Mouse (Mus musculus): ENCODE data around the gene Slc46a2. TPM values are rescaled to one million over a fixed set of nuclear protein-coding genes. Genes with fewer than 3 reads are reported as not detected.

Slc46a2 gene
- polyA plus RNA-seq, 1 experiment from 2014 or later: 0.06 TPM

DNA sequence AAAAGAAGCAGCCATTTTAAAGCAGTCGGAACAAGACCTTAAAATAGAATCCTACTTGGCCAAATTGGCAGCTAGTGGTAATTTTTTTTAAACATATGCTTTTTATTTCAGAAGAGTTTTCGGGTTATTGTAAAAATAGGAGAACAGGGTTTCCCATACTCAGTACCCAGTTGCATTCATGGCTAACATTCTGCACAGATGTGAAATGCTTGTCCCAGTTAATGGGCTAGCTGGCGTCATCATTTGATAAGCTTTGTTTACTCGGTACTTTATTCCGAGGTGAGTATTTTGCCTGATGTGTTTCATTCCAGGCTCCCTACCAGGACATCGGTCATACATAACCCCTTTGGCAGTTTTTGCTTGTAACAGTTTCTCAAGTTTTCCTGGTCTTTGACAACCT, 44.4 kb downstream of the Slc46a2 start:
- ATAC-seq: no peak
- WGBS: 83% methylated on average over 6 of the region's 6 CpGs

DNA sequence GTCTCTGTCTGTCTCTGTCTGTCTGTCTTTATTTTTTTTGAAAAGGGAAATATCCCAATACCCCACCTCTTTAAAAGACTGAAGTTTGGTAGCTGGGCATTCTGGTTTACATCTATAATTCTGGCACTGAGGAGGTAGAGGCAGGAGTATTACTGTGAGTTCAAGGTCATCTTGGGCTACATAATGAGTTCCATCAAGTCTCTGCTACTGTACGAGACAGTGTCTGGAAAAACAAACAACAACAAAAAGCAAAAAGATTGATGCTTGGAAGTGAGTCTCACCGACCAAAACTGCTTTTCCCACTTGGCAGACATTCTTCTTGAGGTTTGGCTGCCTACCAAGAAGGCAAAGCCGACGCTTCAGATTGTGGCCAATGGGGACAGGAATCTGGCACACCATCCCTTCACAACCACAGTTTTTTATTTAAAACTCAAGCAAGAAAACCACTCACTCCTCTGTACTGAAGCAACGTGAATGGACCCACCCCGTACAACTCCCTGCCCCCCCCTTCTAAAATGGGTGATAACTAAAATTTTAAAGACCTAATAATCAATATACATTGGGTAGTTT, 45.3 kb downstream of the Slc46a2 start:
- Histone ChIP-seq H3K27ac (ENCODE audit: low read depth, low read length) (0 out of 2 replicates have a peak overlapping the region, but pooled peaks have one; percentile 27), H3K4me2 (ENCODE audit: low read length) (no peak overlapping the region), H3K4me3 (ENCODE audit: low read length) (no peak overlapping the region), H3K4me1 (ENCODE audit: control insufficient read depth, insufficient read depth, low read depth, low read length) (peaks cover 3% of the 10 kb centered on the region; the same call in 1 of the 2 replicates), H3K27me3 (replicated peaks; ENCODE audit: control insufficient read depth, insufficient read depth, low read length) (no peaks in the 10 kb centered on the region), H3K36me3 (ENCODE audit: control insufficient read depth, insufficient read depth, low read length) (no peaks in the 10 kb centered on the region), H3K9ac (ENCODE audit: low read depth, low read length) (no peak overlapping the region), H3K9me3 (ENCODE audit: control insufficient read depth, low read length) (no peaks in the 10 kb centered on the region)
- no peak for ATAC-seq
- 52% methylated on average over 6 of the region's 6 CpGs for WGBS

More for the DNA sequence above, 44.4 kb downstream of the Slc46a2 start:
- H3K9me3 ChIP-seq (ENCODE audit: control insufficient read depth, low read length): no peaks in the 10 kb centered on the region
- no peak overlapping the region for H3K27ac ChIP-seq (ENCODE audit: low read depth, low read length)
- no peaks in the 10 kb centered on the region for H3K27me3 ChIP-seq (replicated peaks; ENCODE audit: control insufficient read depth, insufficient read depth, low read length)
- H3K4me2 ChIP-seq (ENCODE audit: low read length): no peak overlapping the region
- H3K36me3 ChIP-seq (ENCODE audit: control insufficient read depth, insufficient read depth, low read length): no peaks in the 10 kb centered on the region
- H3K9ac ChIP-seq (ENCODE audit: low read depth, low read length): no peak overlapping the region
- no peak overlapping the region for H3K4me3 ChIP-seq (ENCODE audit: low read length)
- peaks cover 3% of the 10 kb centered on the region; the same call in 1 of the 2 replicates for H3K4me1 ChIP-seq (ENCODE audit: control insufficient read depth, insufficient read depth, low read depth, low read length)

- no peaks in the 10 kb centered on the region for H3K9me3 ChIP-seq (ENCODE audit: control insufficient read depth, low read length)
- H3K27me3 ChIP-seq (replicated peaks; ENCODE audit: control insufficient read depth, insufficient read depth, low read length): no peaks in the 10 kb centered on the region
- no peak overlapping the region for H3K4me2 ChIP-seq (ENCODE audit: low read length)
- H3K27ac ChIP-seq (ENCODE audit: low read depth, low read length): no peak overlapping the region
- WGBS: 85% methylated on average over 11 of the region's 11 CpGs
- H3K9ac ChIP-seq (ENCODE audit: low read depth, low read length): no peak overlapping the region
- H3K4me1 ChIP-seq (ENCODE audit: control insufficient read depth, insufficient read depth, low read depth, low read length): peaks cover 3% of the 10 kb centered on the region; the same call in 1 of the 2 replicates
- H3K4me3 ChIP-seq (ENCODE audit: low read length): no peak overlapping the region
- ATAC-seq: no peak
- no peaks in the 10 kb centered on the region for H3K36me3 ChIP-seq (ENCODE audit: control insufficient read depth, insufficient read depth, low read length)
Measured at GRCm38 (mm10) chr4:59868086-59868485, 46.8 kb downstream of the Slc46a2 start.

GRCm38 (mm10) chr4:59863869-59864268, 51.0 kb downstream of the Slc46a2 start:
- no peak overlapping the region for H3K4me3 ChIP-seq (ENCODE audit: low read length)

GRCm38 (mm10) chr4:59862335-59862734, 52.5 kb downstream of the Slc46a2 start:
- H3K4me1 ChIP-seq (ENCODE audit: control insufficient read depth, insufficient read depth, low read depth, low read length): peaks cover 2% of the 10 kb centered on the region
- no peaks in the 10 kb centered on the region for H3K27me3 ChIP-seq (replicated peaks; ENCODE audit: control insufficient read depth, insufficient read depth, low read length)
- no peak overlapping the region for H3K9ac ChIP-seq (ENCODE audit: low read depth, low read length)
- H3K36me3 ChIP-seq (ENCODE audit: control insufficient read depth, insufficient read depth, low read length): no peaks in the 10 kb centered on the region
- no peak overlapping the region for H3K27ac ChIP-seq (ENCODE audit: low read depth, low read length)
- no peaks in the 10 kb centered on the region for H3K9me3 ChIP-seq (ENCODE audit: control insufficient read depth, low read length)
- no peak for ATAC-seq
- no peak overlapping the region for H3K4me3 ChIP-seq (ENCODE audit: low read length)
- H3K4me2 ChIP-seq (ENCODE audit: low read length): no peak overlapping the region
- 74% methylated on average over 1 of the region's 1 CpGs for WGBS

More at GRCm38 (mm10) chr4:59863869-59864268, 51.0 kb downstream of the Slc46a2 start:
- H3K4me2 ChIP-seq (ENCODE audit: low read length): no peak overlapping the region
- H3K9me3 ChIP-seq (ENCODE audit: control insufficient read depth, low read length): no peaks in the 10 kb centered on the region
- no peaks in the 10 kb centered on the region for H3K27me3 ChIP-seq (replicated peaks; ENCODE audit: control insufficient read depth, insufficient read depth, low read length)
- peaks cover 2% of the 10 kb centered on the region for H3K4me1 ChIP-seq (ENCODE audit: control insufficient read depth, insufficient read depth, low read depth, low read length)
- no peaks in the 10 kb centered on the region for H3K36me3 ChIP-seq (ENCODE audit: control insufficient read depth, insufficient read depth, low read length)
- ATAC-seq: no peak
- H3K9ac ChIP-seq (ENCODE audit: low read depth, low read length): no peak overlapping the region
- H3K27ac ChIP-seq (ENCODE audit: low read depth, low read length): no peak overlapping the region
- 82% methylated on average over 6 of the region's 6 CpGs for WGBS

GRCm38 (mm10) chr4:59861871-59862270, 53.0 kb downstream of the Slc46a2 start:
- no peaks in the 10 kb centered on the region for H3K36me3 ChIP-seq (ENCODE audit: control insufficient read depth, insufficient read depth, low read length)
- ATAC-seq: 0 out of 2 replicates have a peak, but pooled peaks have one; percentile 24
- H3K4me1 ChIP-seq (ENCODE audit: control insufficient read depth, insufficient read depth, low read depth, low read length): peaks cover 2% of the 10 kb centered on the region
- H3K4me2 ChIP-seq (ENCODE audit: low read length): no peak overlapping the region
- no peaks in the 10 kb centered on the region for H3K27me3 ChIP-seq (replicated peaks; ENCODE audit: control insufficient read depth, insufficient read depth, low read length)
- H3K9me3 ChIP-seq (ENCODE audit: control insufficient read depth, low read length): no peaks in the 10 kb centered on the region
- WGBS: 44% methylated on average over 4 of the region's 4 CpGs
- H3K27ac ChIP-seq (ENCODE audit: low read depth, low read length): no peak overlapping the region
- no peak overlapping the region for H3K9ac ChIP-seq (ENCODE audit: low read depth, low read length)
- H3K4me3 ChIP-seq (ENCODE audit: low read length): no peak overlapping the region

- H3K27me3 ChIP-seq (replicated peaks; ENCODE audit: control insufficient read depth, insufficient read depth, low read length): no peaks in the 10 kb centered on the region
- H3K4me3 ChIP-seq (ENCODE audit: low read length): no peak overlapping the region
- WGBS: 66% methylated on average over 2 of the region's 2 CpGs
- peak; percentile 22; the same call in 1 of the 2 replicates for ATAC-seq
- no peaks in the 10 kb centered on the region for H3K36me3 ChIP-seq (ENCODE audit: control insufficient read depth, insufficient read depth, low read length)
- no peak overlapping the region for H3K27ac ChIP-seq (ENCODE audit: low read depth, low read length)
- H3K9me3 ChIP-seq (ENCODE audit: control insufficient read depth, low read length): no peaks in the 10 kb centered on the region
- H3K9ac ChIP-seq (ENCODE audit: low read depth, low read length): no peak overlapping the region
- peaks cover 2% of the 10 kb centered on the region for H3K4me1 ChIP-seq (ENCODE audit: control insufficient read depth, insufficient read depth, low read depth, low read length)
- H3K4me2 ChIP-seq (ENCODE audit: low read length): no peak overlapping the region
Measured at GRCm38 (mm10) chr4:59860431-59860830, 54.4 kb downstream of the Slc46a2 start.

- Histone ChIP-seq H3K4me1 (ENCODE audit: control insufficient read depth, insufficient read depth, low read depth, low read length) (peaks cover 2% of the 10 kb centered on the region), H3K9ac (ENCODE audit: low read depth, low read length) (no peak overlapping the region), H3K27ac (ENCODE audit: low read depth, low read length) (no peak overlapping the region), H3K4me2 (ENCODE audit: low read length) (no peak overlapping the region), H3K9me3 (ENCODE audit: control insufficient read depth, low read length) (no peaks in the 10 kb centered on the region), H3K4me3 (ENCODE audit: low read length) (no peak overlapping the region), H3K36me3 (ENCODE audit: control insufficient read depth, insufficient read depth, low read length) (no peaks in the 10 kb centered on the region), H3K27me3 (replicated peaks; ENCODE audit: control insufficient read depth, insufficient read depth, low read length) (no peaks in the 10 kb centered on the region)
- ATAC-seq: peak; percentile 53
- WGBS: 61% methylated on average over 16 of the region's 16 CpGs
Measured at GRCm38 (mm10) chr4:59859693-59860425, 55.0 kb downstream of the Slc46a2 start.
